8 mouse cellular contexts compared by ENCODE assay signal in the genomic region with DNA sequence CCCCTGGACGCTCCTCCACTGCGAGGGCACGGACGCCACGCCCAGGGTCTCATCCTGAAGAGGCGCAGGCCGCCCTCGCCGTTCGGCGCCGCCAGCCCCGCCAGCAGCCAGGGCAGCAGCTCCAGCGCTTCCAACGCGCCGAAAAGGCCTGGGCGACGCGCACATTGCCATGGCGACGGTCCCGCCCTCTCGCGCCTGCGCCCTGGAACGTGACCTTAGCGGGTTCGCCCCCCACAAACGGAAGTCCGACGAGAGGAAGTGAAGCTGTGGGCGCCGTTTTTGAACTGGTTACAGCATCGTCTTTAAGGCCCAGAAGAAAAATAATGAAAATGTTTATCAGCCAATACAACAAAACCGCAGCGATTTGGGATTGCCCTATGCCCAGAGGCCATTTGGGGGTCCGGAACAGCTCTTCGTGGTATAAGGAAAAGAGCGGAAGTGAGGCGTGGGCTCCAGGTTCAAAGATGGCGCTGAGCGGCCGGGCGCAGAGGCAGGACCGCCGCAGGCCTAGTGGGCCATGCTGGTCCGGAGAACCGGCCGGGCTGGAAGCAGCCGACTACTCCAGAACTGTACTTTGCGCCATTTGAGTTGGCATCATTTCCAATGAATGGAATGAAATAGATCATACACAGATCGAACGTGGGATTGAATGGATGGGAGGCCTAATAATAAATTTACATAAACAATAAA. TPM values are rescaled to one million over a fixed set of nuclear protein-coding genes. Genes with fewer than 3 reads are reported as not detected.
A peak's percentile ranks its signal among the peaks of the same experiment; 100 is the strongest.
DNase-seq lines count a peak whose midpoint lies in the region; ATAC-seq lines count a peak whose summit lies in the region.

A gene (minus strand): TSS at position 183 of the 690 bp plus-strand sequence.

- ATAC-seq in common myeloid progenitor, adult 5-6 weeks (replicated peaks; ENCODE audit: low read depth, poor library complexity, severe bottlenecking), result peak; percentile 95
- ATAC-seq in megakaryocyte progenitor cell, adult 5-6 weeks (replicated peaks; ENCODE audit: poor library complexity), result peak; percentile 94

- peak; percentile 99 for DNase-seq in ZHBTc4 (ENCODE audit: low read depth, low spot score)
- peak; percentile 94 to 96 for DNase-seq in gastrocnemius, adult 8-10 months (ENCODE audit: low spot score in 2 of 2)
- peak; percentile 99 for DNase-seq in induced T-regulatory cell, adult 2 months (ENCODE audit: low read depth)
- DNase-seq in left cerebral cortex, adult 9 months (ENCODE audit: low spot score in 2 of 2), result peak; percentile 91 to 98
- DNase-seq in right cerebral cortex, postnatal 14 days, result peak; percentile 99
- peak; percentile 97 for DNase-seq in urinary bladder, postnatal 36 days (ENCODE audit: low spot score in 2 of 2)

RNA-seq across cellular contexts. Expression of the gene that starts here (rescaled TPM):
- 11.5 and 15.6 TPM in 2 replicates for total RNA-seq in common myeloid progenitor, adult 5-6 weeks (2017)
- total RNA-seq in gastrocnemius, adult 8-10 months (2022), result 1 to 10 TPM; 3.9 to 5.6 (median 4.3) TPM
- 9.5 and 18.5 TPM in 2 replicates for total RNA-seq in megakaryocyte progenitor cell, adult 5-6 weeks (2015)
- total RNA-seq in megakaryocyte progenitor cell, adult 5-6 weeks (2017), result 9.4 and 10.3 TPM in 2 replicates

Comparison
In these comparisons a context has a peak if more than half of its experiments do, and no peak if none do; other contexts are left out.
1. Peak in every context shown above with its lines: DNase-seq and ATAC-seq.